9 mouse cellular contexts compared by ENCODE assay signal in genomic region chr8:106511065-106511501, GRCm38 (mm10). TPM values are rescaled to one million over a fixed set of nuclear protein-coding genes. Genes with fewer than 3 reads are reported as not detected.
DNase-seq lines count a peak whose midpoint lies in the region; ATAC-seq and TF ChIP-seq lines count a peak whose summit lies in the region.
"Had no signal": no experiment of that assay in that cellular context is flagged by ENCODE, and none has a peak within 500 bp of the region (broad histone marks: within the 10 kb centered on the region; RNA-seq: fewer than 3 reads in every experiment).

No protein-coding gene starts in this region.

- H3K27ac ChIP-seq in heart, embryonic 12.5 days (ENCODE audit: poor library complexity, severe bottlenecking) = peak overlapping the region; percentile 93
- H3K27ac ChIP-seq in embryonic facial prominence, embryonic 15.5 days (replicated peaks) = peak overlapping the region; percentile 74
- H3K27ac ChIP-seq in kidney, postnatal 0 days = peak overlapping the region; percentile 87
- no peak overlapping the region for H3K27ac ChIP-seq in midbrain, embryonic 16.5 days (ENCODE audit: low read length)

- intact Hi-C loops in heart, postnatal 14 days (cut with DNase I) = no loop called here

- 0 out of 2 replicates have a peak, but pooled peaks cover 6% of the 10 kb centered on the region for H3K27me3 ChIP-seq in heart, embryonic 12.5 days (replicated peaks)
- peaks cover 11% of the 10 kb centered on the region; the same call in 1 of the 2 replicates for H3K27me3 ChIP-seq in embryonic facial prominence, embryonic 15.5 days
- H3K27me3 ChIP-seq in kidney, postnatal 0 days (ENCODE audit: insufficient read depth, low read length) = 0 out of 2 replicates have a peak, but pooled peaks cover 4% of the 10 kb centered on the region
- H3K27me3 ChIP-seq in midbrain, embryonic 16.5 days (ENCODE audit: control insufficient read depth, insufficient read depth, low read depth, low read length) = peaks cover 42% of the 10 kb centered on the region

- peaks cover 47% of the 10 kb centered on the region for H3K4me1 ChIP-seq in heart, embryonic 12.5 days (replicated peaks)
- peaks cover 42% of the 10 kb centered on the region for H3K4me1 ChIP-seq in embryonic facial prominence, embryonic 15.5 days
- peaks cover 18% of the 10 kb centered on the region for H3K4me1 ChIP-seq in kidney, postnatal 0 days (replicated peaks; ENCODE audit: insufficient read depth, low read length)
- peaks cover 28% of the 10 kb centered on the region for H3K4me1 ChIP-seq in midbrain, embryonic 16.5 days (ENCODE audit: control insufficient read depth, insufficient read depth, low read length)

- H3K4me2 ChIP-seq in heart, embryonic 12.5 days = peak overlapping the region; percentile 80
- H3K4me2 ChIP-seq in embryonic facial prominence, embryonic 15.5 days (replicated peaks) = peak overlapping the region; percentile 72
- H3K4me2 ChIP-seq in kidney, postnatal 0 days (ENCODE audit: low read length) = peak overlapping the region; percentile 86
- H3K4me2 ChIP-seq in midbrain, embryonic 16.5 days (ENCODE audit: low read length) = peak overlapping the region; percentile 72

- H3K9me3 ChIP-seq in heart, embryonic 12.5 days (replicated peaks) = no peaks in the 10 kb centered on the region
- H3K9me3 ChIP-seq in embryonic facial prominence, embryonic 15.5 days (replicated peaks) = no peaks in the 10 kb centered on the region
- H3K9me3 ChIP-seq in kidney, postnatal 0 days (replicated peaks; ENCODE audit: low read length) = no peaks in the 10 kb centered on the region
- no peaks in the 10 kb centered on the region for H3K9me3 ChIP-seq in midbrain, embryonic 16.5 days (replicated peaks; ENCODE audit: control insufficient read depth, low read length, poor library complexity, severe bottlenecking)

- peaks cover 10% of the 10 kb centered on the region for H3K36me3 ChIP-seq in heart, embryonic 12.5 days
- no peaks in the 10 kb centered on the region for H3K36me3 ChIP-seq in embryonic facial prominence, embryonic 15.5 days
- no peaks in the 10 kb centered on the region for H3K36me3 ChIP-seq in kidney, postnatal 0 days (ENCODE audit: insufficient read depth, low read length)
- no peaks in the 10 kb centered on the region for H3K36me3 ChIP-seq in midbrain, embryonic 16.5 days (ENCODE audit: control insufficient read depth, insufficient read depth, low read length)

- no peak for DNase-seq in heart, postnatal 14 days
- DNase-seq in kidney, postnatal 0 days (ENCODE audit: low spot score) = no peak
- no peak for DNase-seq in left cerebral cortex, adult 11 months (ENCODE audit: low spot score)
- DNase-seq in spleen, postnatal 10 days (ENCODE audit: low spot score in 2 of 2) = no peak
- no peak for DNase-seq in embryo, embryonic 11 days

- peak; percentile 31 for ATAC-seq in heart, embryonic 12.5 days (ENCODE audit: insufficient number of reproducible peaks, low FRiP score)
- ATAC-seq in embryonic facial prominence, embryonic 15.5 days (ENCODE audit: insufficient number of reproducible peaks, low FRiP score, low TSS enrichment, low read depth) = peak; percentile 17; the same call in 1 of the 2 replicates
- ATAC-seq in kidney, postnatal 0 days (replicated peaks; ENCODE audit: low FRiP score, low read depth) = peak; percentile 44; the same call in 1 of the 2 replicates
- peak; percentile 65; the same call in 1 of the 2 replicates for ATAC-seq in midbrain, embryonic 16.5 days

- H3K9ac ChIP-seq in heart, embryonic 12.5 days = peak overlapping the region; percentile 82
- H3K9ac ChIP-seq in embryonic facial prominence, embryonic 15.5 days = peak overlapping the region; percentile 39; the same call in 1 of the 2 replicates
- H3K9ac ChIP-seq in kidney, postnatal 0 days (ENCODE audit: low read depth, low read length) = peak overlapping the region; percentile 65
- H3K9ac ChIP-seq in midbrain, embryonic 16.5 days (ENCODE audit: low read depth, low read length) = peak overlapping the region; percentile 15

- H3K4me3 ChIP-seq in heart, embryonic 12.5 days = peak overlapping the region; percentile 71
- H3K4me3 ChIP-seq in embryonic facial prominence, embryonic 15.5 days (replicated peaks) = peak overlapping the region; percentile 52
- H3K4me3 ChIP-seq in kidney, postnatal 0 days (replicated peaks; ENCODE audit: low read depth, low read length) = peak overlapping the region; percentile 49
- H3K4me3 ChIP-seq in midbrain, embryonic 16.5 days (ENCODE audit: low read depth, low read length) = peak overlapping the region; percentile 42

- no peak for TF ChIP-seq CTCF in kidney, postnatal 0 days (IDR thresholded peaks at IDR 0.05; ENCODE audit: low read depth)

- under 1% methylated on average over 22 of the region's 22 CpGs for WGBS in heart, embryonic 12.5 days
- WGBS in embryonic facial prominence, embryonic 15.5 days = under 1% methylated on average over 22 of the region's 22 CpGs
- WGBS in kidney, postnatal 0 days = under 1% methylated on average over 22 of the region's 22 CpGs
- under 1% methylated on average over 22 of the region's 22 CpGs for WGBS in midbrain, embryonic 16.5 days

RNA-seq across cellular contexts. Expression of gene Cdh3, which starts 0.4 kb away (rescaled TPM):
- 39.9 and 41.0 TPM in 2 replicates for polyA plus RNA-seq in heart, embryonic 12.5 days (2016; fragmentation: Nextera tagmentation; extraction: Ambion mirVana)
- 1 to 10 TPM; 1.7 to 2.2 TPM for total RNA-seq in heart, postnatal 14 days (2021)
- 23.0 and 24.5 TPM in 2 replicates for polyA plus RNA-seq in embryonic facial prominence, embryonic 15.5 days (2015; fragmentation: Nextera tagmentation; extraction: Ambion mirVana)
- polyA plus RNA-seq in kidney, postnatal 0 days (2015; fragmentation: Nextera tagmentation; extraction: Ambion mirVana) = 20.9 and 23.3 TPM in 2 replicates
- 0.91 and 1.2 TPM in 2 replicates for polyA plus RNA-seq in midbrain, embryonic 16.5 days (2015; fragmentation: Nextera tagmentation; extraction: Ambion mirVana)
- total RNA-seq: CH12.LX had no signal

RNA-seq across cellular contexts. Expression of gene 6030452D12Rik, which starts 10.8 kb away (rescaled TPM):
- polyA plus RNA-seq in heart, embryonic 12.5 days (2016; fragmentation: Nextera tagmentation; extraction: Ambion mirVana) = not detected in 2 replicates
- total RNA-seq in heart, postnatal 14 days (2021) = not detected
- polyA plus RNA-seq in embryonic facial prominence, embryonic 15.5 days (2015; fragmentation: Nextera tagmentation; extraction: Ambion mirVana) = not detected in 2 replicates
- polyA plus RNA-seq in kidney, postnatal 0 days (2015; fragmentation: Nextera tagmentation; extraction: Ambion mirVana) = not detected in 2 replicates
- not detected in 2 replicates for polyA plus RNA-seq in midbrain, embryonic 16.5 days (2015; fragmentation: Nextera tagmentation; extraction: Ambion mirVana)
- total RNA-seq: CH12.LX had no signal

Comparison
In these comparisons a context has a peak if more than half of its experiments do, and no peak if none do; other contexts are left out.
1. H3K9ac ChIP-seq: peak in every context shown above with its lines; median percentile 82 in heart, embryonic 12.5 days; 65 in kidney, postnatal 0 days; 39 in embryonic facial prominence, embryonic 15.5 days; 15 in midbrain, embryonic 16.5 days.
2. RNA of gene Cdh3, which starts 0.4 kb away (polyA plus RNA-seq): 39.9 to 41.0 TPM in heart, embryonic 12.5 days, 23.0 to 24.5 TPM in embryonic facial prominence, embryonic 15.5 days and 20.9 to 23.3 TPM in kidney, postnatal 0 days; 0.91 to 1.2 TPM in midbrain, embryonic 16.5 days; every median in the first group is over 10 times any median in the second.
3. Peak in every context shown above with its lines, with median percentiles within 50 percentile points of each other: ATAC-seq, H3K4me2 ChIP-seq and H3K4me3 ChIP-seq.